Mouse (Mus musculus) 416B (cell line): ENCODE data around the gene Stxbp4.

Experiments
- DNase-seq: peaks from one replicate; pipeline ENCODE4 v3.0.0; 2011; ENCODE audit warnings: low read depth

The Stxbp4 gene

DNA sequence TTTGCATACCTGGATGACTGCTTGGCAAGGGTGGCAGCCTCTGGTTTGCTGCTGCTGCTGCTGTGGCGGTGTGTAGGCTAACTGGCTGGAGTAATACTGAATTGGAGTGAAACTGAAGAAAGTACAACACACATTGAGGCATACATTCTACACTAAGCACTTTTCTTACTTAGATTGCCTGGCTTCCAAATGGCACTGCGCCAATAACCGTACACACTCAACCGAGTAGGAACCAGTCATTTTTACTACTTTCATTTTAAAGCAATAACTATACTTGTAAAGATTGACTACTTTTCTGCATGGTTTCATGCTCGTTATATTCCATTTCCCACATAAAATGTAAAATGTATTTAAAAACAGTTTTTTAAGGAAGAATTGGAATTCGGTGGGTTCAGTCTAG is 11.9 kb upstream of the Stxbp4 start:
- peak; percentile 15 for DNase-seq

DNA sequence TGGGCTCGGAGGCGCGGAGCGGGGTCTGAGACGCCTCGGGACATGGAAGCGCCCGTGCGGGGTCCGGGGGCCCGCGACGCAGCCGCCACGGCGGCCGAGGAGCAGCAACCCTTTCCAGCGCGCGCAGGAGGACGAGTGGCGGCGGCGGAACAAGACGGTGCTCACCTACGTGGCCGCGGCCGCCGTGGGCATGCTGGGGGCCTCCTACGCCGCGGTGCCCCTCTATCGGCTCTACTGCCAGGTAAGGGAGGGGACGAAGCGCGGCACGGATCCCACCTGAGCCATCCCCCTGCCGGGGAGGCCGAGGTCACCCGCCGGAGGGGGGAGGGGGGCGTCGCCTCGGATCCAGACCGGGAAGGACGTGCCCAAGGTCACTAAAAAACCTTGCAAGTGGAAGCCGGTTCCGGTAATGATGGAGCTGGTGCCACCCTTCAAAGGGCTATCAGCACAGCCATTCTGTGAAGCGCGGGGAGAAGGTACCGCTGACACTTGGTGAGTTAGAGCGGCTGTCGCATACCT is 487 bp upstream of the Stxbp4 start:
- DNase-seq: peak; percentile 38

DNA sequence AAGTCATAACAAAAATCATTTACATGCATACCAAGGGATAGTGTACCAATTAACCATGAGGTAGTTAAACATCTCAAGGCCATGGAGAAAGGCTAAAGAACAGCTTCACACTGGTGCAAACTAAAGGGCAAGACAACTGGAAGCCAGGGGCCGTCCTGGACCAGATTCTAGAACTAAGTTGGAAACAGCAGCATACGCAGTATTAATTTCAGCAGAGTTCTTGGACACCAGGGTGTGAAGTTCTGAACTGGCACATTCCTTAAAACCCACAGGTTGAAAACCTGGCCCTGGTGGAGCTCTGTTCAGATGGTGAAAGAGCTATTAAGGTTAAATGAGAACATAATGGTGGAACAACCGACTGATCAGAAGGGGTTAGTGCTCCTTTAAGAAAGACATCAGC is 3.2 kb downstream of the Stxbp4 start:
- DNase-seq: no peak

DNA sequence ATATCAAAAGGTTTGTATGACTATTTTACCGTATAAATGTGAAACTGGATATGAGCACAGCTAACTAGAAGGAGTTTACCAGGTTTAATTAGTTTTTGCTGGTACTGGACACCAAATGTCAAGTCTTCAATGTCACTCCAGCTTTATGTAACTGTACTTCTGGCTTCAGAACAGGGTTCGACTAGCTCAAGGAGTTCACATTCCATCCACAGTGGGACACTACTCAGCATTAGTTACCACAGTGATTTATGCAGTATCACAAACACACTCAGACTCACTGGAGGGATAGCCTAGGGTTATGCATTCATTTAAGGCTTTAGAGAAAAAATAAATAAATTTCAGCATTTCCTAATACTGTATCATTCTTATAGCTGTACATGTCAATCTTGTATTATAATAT is 5.4 kb downstream of the Stxbp4 start:
- DNase-seq: no peak

DNA sequence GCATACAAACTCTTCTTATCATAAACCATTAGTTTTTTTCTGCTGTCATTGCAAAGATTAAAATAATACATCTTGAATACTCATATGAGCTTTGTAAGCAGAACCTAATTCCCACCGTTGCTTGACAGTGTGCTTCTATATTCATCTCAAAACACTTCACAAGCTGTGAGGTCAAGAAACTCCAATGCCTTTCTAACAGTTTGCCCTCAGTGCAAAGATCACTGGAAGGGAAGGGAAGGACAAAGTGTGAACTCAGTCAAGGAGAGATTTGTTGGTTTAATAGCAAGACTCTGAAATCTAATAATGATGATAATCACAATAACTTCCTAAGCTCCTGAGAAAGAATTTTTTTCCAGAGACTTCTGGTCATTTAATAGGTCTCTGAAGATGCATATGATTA is 10.1 kb downstream of the Stxbp4 start:
- DNase-seq: no peak

DNA sequence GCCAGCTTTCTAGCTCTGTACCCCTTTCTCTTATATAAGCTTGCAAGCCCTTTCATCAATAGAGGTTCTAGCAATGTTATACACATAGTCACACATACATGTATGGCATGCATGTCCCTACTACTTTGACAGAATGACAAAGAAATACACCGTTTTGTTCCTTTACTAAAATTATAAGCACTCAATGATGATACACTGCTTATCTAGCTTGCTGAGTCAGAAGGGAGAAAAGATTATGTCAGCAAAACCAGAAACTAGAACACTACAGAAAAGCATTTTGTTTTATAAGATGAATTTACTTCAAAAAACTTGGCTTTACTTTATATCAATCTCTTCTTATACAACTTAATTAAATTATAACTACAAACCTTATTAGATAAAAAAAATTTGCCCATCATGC is 12.7 kb downstream of the Stxbp4 start:
- no peak for DNase-seq

DNA sequence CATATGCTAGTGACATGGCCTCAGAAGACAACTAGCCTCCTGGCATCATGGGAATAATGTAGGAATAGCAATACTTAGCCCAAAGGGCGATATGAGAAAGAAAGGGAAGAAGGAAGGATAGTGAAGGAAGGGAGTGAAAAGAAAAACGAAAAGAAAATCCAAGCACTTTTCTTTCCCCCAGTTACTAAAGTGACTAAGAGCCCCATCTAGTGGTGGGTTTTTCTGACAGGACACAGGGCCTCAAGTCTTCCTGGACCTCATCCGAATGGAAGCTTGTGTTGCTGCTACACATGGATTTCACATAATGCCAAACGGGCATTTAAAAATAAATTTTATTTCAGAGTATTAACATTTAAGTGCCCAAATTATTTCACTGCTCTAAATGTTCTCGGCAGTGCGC is 14.4 kb downstream of the Stxbp4 start:
- peak; percentile 69 for DNase-seq

DNA sequence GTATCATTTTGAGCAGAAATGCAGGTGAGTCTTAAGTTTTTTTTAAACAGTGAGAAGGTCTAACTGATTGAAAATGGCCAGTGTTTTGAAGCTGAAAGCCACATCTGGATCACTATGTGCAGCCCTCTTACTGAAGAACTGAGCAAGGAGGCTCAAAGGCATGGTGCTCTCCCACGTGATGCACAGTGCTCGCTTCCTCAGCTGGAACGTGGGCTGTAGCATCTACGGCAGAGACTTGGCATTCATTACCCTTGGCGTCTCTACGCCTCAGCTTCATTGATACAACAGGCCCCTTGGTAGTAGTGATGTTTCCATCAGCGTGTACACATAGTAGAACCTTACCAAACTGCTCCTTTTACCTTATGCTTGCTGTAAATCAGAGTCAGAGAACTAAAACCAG is 15.4 kb downstream of the Stxbp4 start:
- no peak for DNase-seq

DNA sequence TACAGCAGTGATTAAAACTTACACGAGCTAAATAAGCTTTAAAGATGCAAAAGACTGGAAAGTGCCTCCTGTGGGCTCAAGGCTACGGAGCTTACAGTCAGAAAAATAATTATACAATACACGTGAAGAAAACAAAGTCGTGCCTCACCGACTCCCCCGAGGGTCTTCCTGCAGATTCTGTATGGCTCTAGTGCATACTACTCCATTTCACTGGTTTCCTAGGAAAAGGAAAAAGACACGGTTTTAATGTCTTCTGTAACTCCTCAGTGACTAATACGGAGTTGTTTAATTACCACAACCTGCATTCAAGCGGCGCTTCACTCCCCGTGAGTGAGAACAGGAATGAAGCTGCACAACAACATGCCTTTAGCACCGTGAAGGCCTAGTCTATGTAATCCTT is 15.8 kb downstream of the Stxbp4 start:
- DNase-seq: no peak

DNA sequence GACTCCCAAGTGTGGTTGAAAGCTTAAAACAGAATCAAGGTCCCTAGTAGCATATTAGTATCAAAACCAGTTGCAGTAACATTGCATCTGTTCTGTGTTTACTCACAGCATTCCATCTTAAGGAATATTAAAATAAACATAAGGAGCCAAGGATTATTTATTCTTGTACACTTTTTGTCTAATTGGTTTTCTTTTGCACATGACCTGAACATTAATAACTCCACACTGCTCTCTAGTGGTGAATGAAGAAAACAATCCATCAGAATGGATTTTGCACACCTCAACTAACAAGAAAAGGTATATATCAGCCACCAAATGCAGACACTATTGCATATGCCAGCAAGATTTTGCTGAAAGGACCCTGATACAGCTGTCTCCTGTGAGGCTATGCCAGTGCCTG is 21.5 kb downstream of the Stxbp4 start:
- DNase-seq: peak; percentile 66

DNA sequence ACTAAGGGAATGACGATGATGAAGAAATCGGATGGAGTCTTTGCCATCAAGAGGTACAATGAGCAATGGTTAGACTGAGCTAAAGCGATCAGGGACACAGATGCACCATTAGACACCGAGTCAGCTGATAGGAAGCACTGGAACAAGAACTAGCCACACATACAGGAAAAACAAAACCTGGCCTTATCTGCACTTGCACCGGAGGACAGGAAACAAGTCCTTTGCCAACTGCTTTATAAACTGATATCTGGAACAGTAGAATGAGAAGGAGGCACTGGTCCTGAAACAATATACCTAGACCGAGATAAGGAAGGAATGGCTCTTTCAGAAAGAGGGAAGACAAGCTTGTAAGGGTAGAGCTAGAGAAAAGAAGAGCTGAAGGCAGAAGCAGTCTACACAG is 23.1 kb downstream of the Stxbp4 start:
- DNase-seq: peak; percentile 83

DNA sequence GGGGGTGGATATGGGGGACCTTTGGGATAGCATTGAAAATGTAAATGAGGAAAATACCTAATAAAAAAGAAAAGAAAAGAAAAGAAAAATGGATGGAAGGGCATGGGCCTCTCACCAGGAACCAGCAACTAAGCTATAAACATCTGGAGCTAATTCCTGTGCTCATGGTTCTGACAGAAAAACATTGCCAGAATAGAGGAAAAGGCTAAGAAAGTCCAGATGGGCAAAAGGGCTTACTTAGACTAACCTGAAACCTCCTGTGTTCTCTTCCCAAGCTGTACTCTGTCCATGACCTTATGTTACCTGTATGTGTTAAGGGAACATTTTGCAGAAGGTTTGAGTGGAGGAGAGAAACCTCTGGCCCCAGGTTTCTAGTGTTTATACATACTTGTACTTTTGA is 25.8 kb downstream of the Stxbp4 start:
- DNase-seq: no peak

DNA sequence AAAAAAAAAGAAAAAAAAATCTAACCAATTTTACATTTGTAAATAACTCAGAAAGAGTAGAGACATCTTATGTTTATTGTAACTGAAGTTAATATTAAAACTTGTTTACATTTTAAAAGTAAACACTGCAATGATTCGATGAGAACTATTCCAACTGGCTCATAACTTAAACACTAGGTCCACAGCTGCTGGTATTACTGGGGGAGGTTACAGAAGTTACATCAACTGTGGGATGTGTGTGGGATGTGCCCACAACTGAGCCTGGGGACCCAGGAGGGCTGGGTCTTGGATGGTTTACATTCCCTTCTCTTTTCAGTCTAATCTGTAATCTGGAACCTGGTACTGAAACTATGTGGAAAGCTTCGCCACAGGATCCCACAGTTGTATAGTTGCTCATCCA is 34.8 kb downstream of the Stxbp4 start:
- no peak for DNase-seq

DNA sequence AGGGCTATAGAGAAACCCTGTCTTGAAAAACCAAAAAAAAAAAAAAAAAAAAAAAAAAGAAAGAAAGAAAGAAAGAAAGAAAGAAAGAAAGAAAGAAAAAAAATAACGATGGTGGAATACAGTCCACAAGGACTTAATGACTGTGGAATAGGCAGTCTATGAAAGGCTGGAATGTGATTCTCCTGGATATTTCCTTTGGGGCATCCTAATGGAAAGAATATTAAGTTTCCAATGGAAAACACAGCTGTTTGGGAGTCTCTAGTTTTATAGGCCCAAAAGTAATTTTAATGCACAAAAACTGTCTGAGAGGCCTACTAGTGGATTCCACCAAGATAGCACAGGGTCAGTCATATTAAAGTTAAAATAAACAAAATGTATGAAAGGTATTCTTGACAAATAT is 42.1 kb downstream of the Stxbp4 start:
- DNase-seq: no peak

DNA sequence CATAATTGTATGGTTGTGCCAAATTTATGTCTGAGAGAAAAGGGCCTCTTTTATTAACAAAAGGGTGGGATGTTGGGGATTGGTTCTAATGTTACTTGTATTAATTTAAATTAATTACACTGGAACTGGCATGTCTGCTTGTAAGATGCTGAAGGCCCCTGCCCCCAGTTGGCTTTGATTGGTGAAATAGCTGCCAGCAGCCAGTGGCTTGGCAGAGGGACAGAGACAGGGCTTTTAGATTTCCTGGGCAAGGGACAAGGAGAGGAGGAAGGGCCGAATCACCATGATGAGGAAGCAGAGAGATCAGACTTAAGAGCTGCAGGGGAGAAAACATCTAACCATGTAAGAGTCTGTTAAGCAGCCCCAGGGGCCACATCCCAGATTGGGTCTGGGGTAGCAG is 46.9 kb downstream of the Stxbp4 start:
- peak; percentile 17 for DNase-seq

DNA sequence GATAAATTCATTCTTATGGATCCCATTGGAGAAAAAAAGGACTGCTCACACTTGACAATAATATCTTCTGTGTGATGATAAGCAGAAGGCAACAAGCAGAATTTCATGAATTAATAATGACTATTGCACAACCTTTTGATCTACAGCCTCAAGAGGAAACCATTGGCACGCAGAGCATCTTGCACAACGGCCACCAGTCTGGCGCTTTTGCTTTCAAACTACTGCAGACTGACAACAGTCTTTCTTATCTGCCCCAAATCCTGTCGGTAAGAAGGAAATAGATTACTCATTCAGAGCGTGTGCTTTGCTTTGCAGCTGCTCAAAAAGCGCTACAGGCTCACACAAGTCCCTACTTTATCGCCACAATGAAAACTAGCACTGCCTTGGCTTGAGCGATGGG is 51.7 kb downstream of the Stxbp4 start:
- DNase-seq: peak; percentile 98

DNA sequence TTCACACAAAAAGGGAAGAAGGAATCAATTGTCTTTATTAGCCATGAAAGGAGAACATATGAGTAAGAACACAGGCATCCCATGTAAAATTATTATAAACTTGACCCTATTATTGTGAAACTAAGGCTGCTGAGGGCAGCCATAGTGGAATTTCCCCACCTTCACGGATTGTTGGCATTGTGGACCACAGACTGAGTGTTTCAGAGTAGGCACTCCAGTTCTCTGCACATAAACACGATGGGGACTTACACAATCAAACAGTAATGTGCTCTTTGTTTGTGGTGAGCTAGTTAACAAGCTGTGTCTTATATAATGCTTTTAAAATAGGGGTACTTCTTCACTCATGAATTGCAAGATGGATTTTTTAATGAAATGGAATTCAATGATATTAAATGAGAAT is 52.1 kb downstream of the Stxbp4 start:
- DNase-seq: no peak

DNA sequence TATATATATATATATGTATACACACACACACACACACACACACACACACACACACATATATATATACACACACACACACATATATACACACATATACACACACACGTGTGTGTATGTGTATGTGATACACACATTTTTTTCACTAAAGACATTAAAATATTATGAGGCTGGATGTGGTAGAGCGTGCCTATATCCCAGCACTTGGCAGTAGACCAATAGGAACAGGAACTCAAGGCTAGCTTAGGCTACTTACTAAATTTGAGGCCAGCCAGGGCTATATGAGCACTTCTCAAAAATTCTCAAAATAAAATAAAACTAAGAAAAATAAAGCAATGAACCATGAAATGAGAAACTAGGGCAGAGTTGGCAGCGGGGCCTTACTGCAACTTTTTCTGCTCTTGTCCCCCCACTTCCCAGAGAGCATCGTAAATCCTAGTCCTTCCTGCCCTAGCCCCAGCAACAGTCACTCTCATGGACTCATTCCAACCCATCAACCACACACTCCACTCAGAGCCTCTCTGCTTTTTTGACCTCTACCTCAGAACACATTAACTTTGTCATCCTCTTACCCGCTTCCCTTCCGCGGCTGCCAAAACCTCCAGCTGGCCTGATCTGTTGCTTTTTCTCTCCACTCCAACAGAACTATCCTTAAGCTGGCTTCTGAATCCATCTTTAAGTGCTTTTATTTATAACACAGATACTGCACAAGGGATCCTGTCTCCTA is 60.7 kb downstream of the Stxbp4 start:
- peak; percentile 80 for DNase-seq

DNA sequence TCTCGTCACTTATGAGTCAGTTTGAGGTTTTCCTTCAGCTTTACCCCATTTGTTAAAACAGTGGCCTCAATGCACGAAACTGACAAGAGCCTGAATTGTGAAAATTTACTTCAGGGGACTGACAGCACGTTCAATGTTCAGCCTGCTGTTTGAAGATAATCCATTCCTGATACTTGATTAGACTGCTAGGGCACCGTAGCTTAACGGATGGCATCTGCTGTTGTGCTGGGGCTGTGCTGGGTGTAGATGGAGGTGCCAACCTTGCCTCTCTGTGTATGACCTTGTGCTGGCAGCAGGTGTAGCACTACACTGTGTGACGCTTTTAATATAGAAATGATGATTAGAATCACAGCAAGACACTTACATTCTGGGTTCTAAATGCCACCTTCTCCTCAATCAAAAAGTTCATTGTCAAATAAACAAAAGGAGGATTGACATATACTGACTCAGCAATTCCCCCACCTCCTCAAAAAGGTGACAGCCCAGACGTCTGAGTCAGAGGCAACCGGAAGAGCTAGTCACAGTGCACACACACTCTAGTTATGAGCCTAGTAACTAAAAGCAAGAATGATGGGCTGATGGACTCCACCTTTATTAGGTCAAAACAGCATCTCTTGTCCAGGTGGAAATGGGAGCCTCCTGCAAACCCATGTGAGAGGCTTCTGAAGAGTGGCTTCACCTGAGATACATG is 61.5 kb downstream of the Stxbp4 start:
- DNase-seq: peak; percentile 87

DNA sequence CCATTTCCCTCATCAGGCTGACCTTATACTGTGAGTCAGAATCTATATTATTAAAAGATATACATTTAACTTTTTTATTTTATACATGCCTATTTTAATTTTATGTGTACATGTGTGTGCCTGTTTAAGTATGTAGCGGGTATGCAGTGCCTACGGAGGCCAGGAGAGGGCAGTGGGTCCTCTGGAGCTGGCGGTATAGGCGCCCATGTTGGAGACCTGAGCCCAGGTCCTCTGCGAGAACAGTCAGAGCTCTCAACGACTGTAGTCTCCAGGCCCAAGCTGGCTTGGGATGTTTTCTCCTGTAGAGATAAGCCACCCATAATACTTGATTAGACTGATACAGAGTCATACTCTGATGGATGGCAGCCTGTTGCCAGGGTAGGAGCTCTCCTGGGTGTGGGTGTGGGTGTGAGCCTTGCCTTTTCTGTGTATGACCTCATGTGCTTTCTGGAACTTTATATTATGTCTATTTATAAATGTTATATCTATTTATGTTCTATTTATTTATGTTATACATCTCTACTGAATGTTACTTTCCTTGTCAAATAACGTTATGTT is 62.3 kb downstream of the Stxbp4 start:
- DNase-seq: peak; percentile 41

DNA sequence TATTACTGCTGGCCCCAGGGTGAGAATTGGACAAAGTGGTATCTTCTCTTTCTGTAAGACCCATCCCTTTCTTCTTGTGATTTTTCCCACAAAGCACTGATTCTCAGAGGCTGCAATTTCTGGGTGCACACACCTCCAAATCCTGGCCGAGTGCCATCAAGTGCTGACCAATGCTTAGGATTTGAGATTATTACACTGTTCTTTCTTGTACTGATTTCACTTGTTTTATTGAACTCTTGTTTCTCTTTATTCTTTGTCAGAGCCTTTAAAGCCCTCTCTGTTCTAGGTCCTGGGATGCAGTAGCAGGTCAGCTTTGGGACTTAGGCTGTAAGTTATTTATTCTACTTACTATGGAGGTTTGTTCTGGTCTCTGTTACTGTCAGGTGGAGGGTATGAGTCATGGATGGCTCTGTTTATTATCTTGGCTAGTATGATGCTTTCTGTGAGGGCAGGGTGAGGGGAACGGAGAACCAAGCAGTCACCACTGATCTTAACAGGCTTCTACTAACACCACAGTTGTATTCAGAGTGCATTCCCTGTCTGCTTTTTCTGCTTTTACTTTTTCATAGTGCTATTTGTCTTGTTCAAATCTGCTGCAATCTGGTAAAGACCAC is 67.1 kb downstream of the Stxbp4 start:
- DNase-seq: peak; percentile 69

DNA sequence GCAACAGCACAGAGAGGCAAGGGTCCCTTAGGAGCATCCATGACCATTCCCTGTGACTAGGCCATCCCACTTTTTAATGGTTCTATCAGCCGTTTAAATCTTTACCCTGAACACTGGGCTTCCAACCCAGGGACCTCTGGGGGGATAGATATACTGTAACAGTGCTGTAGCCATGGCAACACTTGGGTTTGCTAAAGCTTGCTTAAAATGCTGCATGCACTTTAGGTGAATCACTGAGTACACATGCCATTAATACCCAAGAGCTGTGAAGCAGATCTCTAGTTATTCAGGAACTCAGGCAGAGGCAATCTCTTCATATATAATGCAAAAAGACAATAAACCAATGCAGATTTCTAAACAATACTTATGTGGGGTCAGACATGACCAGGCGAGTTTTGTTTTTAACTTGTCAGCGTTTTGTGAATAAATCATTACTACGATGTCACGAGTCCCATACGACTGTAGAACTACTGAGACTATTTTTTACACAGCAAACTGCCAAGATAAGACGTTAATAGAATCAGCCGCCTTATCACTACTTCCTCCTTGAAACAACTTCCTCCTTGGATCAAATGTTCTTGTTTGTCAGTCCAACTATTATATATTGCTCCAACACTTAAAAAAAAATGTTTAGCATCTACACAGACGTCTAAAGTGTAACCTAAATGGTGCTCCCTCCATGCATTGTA is 79.4 kb downstream of the Stxbp4 start:
- DNase-seq: peak; percentile 89
